ENCODE assay signal across 8 mouse cellular contexts in the genomic region with DNA sequence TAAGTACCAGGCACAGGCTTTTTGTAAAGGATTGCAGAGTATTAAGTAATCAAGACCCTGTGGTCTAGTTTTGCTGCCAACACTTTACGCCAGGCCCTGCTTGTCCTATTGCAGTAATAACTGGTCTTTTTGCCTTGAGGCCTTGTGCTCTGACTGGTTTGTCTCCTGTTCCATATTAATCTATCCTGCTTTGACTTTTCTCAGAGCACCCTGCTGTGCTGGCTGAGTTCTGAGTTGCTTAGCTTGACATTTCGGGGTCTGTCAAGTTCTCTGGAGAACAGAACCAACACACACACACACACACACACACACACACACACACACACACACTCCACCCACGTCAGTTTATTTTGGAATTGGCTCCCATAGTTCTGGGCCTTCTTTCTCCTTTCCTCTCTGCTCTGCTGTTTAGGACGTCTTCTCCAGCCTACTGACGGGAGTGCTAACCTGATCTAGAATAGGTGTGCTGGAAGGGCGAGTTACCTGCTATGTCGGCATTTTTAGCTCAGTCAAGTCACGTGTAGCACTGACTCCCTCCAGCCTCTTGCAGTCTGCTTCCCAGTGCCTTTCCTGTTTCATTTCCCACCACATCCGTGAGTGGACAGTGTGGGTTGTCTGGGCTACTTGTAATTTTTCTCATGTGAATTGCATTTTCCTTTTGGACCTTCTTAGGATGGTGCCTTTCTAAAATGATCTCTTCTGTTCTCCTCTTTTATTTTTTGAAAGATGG. TPM values are rescaled to one million over a fixed set of nuclear protein-coding genes. Genes with fewer than 3 reads are reported as not detected.
A peak's percentile ranks its signal among the peaks of the same experiment; 100 is the strongest.
DNase-seq lines count a peak whose midpoint lies in the region.
"Had no signal": no experiment of that assay in that cellular context is flagged by ENCODE, and none has a peak within 500 bp of the region (broad histone marks: within the 10 kb centered on the region; RNA-seq: fewer than 3 reads in every experiment).

No protein-coding gene starts in this region.

- no peaks in the 10 kb centered on the region for H3K27me3 ChIP-seq in hindbrain, embryonic 10.5 days (ENCODE audit: insufficient read depth, poor library complexity, severe bottlenecking)

- peaks cover 18% of the 10 kb centered on the region for H3K4me1 ChIP-seq in brown adipose tissue, adult 24 weeks (ENCODE audit: control insufficient read depth, insufficient read depth, insufficient read length, low read length)
- peaks cover 15% of the 10 kb centered on the region for H3K4me1 ChIP-seq in hindbrain, embryonic 10.5 days (replicated peaks)

- no peaks in the 10 kb centered on the region for H3K9me3 ChIP-seq in hindbrain, embryonic 10.5 days

- DNase-seq in layer of hippocampus, adult 9-11 months = peak; percentile 55
- no peak for DNase-seq in layer of hippocampus, adult 18-20 months (ENCODE audit: low spot score in 2 of 2)
- peak; percentile 46 to 61 for DNase-seq in heart, adult 9 months (ENCODE audit: low spot score in 2 of 2)
- peak; percentile 46 for DNase-seq in lung, postnatal 14 days
- DNase-seq in ovary, adult 18-20 months (ENCODE audit: low spot score) = no peak
- DNase-seq in hindbrain, embryonic 10.5 days (ENCODE audit: low spot score) = no peak
- DNase-seq: lung, embryonic 14.5 days had no signal

- WGBS in hindbrain, embryonic 10.5 days = 79% methylated on average over 9 of the region's 9 CpGs

- H3K27ac ChIP-seq in brown adipose tissue, adult 24 weeks (replicated peaks; ENCODE audit: low read depth, low read length) = peak overlapping the region; percentile 79
- no peak overlapping the region for H3K27ac ChIP-seq in hindbrain, embryonic 10.5 days

- no peak overlapping the region for H3K4me3 ChIP-seq in brown adipose tissue, adult 24 weeks (ENCODE audit: insufficient read depth, low read depth, low read length)
- H3K4me3 ChIP-seq in hindbrain, embryonic 10.5 days = no peak overlapping the region

- peaks cover 3% of the 10 kb centered on the region; the same call in 1 of the 2 replicates for H3K36me3 ChIP-seq in hindbrain, embryonic 10.5 days

RNA-seq across cellular contexts. Expression of a gene that starts 49.2 kb away (rescaled TPM):
- 100 to 1,000 TPM; 143 to 147 TPM for total RNA-seq in layer of hippocampus, adult 18-20 months (2021)
- 14.9 and 16.1 TPM in 2 replicates for polyA plus RNA-seq in brown adipose tissue, adult 24 weeks (2012; ENCODE audit: insufficient read depth, insufficient read length, missing spikeins)
- 6.1 and 7.1 TPM in 2 replicates for polyA plus RNA-seq in hindbrain, embryonic 10.5 days (2016; fragmentation: Nextera tagmentation; extraction: Ambion mirVana)

RNA-seq across cellular contexts. Expression of a gene that starts 49.4 kb away (rescaled TPM):
- 100 to 1,000 TPM; 237 to 239 TPM for total RNA-seq in layer of hippocampus, adult 18-20 months (2021)
- polyA plus RNA-seq in brown adipose tissue, adult 24 weeks (2012; ENCODE audit: insufficient read depth, insufficient read length, missing spikeins) = 27.8 and 43.8 TPM in 2 replicates
- polyA plus RNA-seq in hindbrain, embryonic 10.5 days (2016; fragmentation: Nextera tagmentation; extraction: Ambion mirVana) = 275 and 282 TPM in 2 replicates

Comparison
In these comparisons a context has a peak if more than half of its experiments do, and no peak if none do; other contexts are left out.
1. DNase-seq: peak in layer of hippocampus, adult 9-11 months (single experiment), heart, adult 9 months (2 of 2) and lung, postnatal 14 days (single experiment); none in layer of hippocampus, adult 18-20 months (0 of 2), ovary, adult 18-20 months (single experiment) and hindbrain, embryonic 10.5 days (single experiment).